Mouse (Mus musculus) A20 (cell line): ENCODE results near the gene Rgs12.
A peak's percentile ranks its signal among the peaks of the same experiment; 100 is the strongest.

Experiments used
- DNase-seq: peaks from one replicate; pipeline ENCODE4 v3.0.0-alpha.2; 2011; ENCODE audit warnings: low read depth, low spot score

Gene Rgs12

DNA sequence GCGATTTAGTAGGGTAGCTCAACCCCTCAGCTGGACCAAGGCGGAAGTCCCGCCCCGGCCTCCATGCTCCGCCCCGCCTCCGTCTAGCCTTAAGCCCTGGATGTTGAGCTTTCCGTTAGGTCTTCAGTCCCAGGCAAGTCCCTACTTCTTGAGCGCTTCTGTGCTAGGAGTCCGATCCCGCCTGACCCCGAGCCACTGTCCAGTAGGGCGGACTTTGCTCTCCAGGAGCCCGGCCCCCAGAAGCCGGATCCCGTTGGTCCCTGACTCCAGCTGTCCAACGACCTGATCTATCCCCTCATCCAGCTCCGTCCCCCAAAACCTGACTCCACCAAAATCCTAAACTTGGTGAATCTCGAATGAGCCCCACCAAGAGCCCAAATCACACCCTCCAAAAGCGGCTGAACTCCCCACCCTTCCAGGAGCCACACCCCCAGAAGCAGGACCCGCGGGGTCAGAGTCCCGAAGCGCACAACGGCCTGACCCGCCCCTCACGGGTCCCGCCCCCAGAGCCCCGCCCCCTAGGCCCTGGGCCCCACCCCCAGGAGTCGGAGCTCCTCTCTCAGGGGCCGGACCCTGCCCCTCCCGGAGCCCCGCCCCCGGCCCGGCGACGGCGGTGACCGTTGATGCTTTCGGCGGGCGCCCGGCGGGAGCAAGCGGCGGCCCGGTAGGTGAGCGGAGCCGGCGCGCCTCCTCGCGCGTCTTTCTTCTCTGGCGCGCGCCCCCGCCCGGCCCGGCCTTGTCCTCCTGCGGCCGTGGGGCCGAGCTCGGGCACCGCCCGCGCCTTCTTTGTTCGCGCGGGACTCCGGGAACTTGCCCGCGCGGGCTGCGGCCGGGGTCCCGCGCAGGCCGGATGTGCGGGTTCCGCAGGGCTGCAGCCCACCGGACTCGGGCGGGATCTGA, at the start of gene Rgs12:
Gene Rgs12 (plus strand): TSS at position 585 of the 900 bp plus-strand sequence.
- DNase-seq, result peak; percentile 87

DNA sequence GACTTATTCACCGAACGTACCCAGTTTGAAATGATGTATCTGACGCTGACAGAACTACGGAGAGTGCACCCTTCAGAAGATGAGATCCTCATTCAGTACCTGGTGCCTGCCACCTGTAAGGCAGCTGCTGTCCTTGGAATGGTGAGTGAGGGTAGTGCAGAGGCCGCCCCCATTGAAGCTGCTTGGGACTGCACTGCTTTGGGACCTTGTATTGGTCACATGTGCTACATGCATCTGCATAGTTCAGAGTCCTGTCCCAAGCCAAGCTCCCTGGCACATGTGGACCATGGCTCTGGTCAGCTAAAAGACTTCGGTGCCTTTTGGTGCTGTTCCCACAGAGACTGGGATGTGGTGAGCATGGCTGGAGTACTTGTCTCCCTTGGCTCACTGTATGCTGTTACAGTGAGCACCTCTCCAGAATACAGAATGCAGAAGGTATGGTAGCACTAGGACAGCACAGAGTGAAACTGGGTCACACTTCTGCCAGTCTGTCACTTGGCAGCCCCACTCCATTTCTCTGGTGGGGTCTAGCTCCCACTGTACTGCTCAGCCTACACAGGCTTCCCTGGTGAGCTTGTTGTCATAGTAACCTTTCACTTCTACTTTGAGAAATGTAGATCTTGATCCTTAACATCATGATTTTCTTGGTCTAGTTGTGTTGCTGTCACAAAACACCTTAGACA, 49.3 kb upstream of the Rgs12 start:
- no peak for DNase-seq

DNA sequence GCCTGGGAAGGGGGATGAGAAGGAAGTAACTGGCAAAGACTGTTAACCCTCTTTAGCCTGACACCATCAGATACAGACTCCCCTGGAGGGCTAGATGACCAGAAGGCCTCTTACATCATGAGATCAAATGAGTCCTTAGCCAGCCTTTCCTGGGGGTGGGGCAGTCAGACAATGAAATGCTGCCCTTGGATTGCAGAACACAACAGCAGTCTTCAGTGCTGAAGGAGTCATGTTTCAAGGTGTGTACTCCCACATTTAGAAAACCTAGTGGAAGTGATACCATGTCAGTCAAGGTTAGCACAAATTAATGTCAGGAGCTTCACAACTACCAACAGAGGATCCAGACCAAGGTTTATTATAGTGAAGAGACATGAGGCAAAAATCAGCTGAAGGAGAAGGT, 46.9 kb upstream of the Rgs12 start:
- no peak for DNase-seq

DNA sequence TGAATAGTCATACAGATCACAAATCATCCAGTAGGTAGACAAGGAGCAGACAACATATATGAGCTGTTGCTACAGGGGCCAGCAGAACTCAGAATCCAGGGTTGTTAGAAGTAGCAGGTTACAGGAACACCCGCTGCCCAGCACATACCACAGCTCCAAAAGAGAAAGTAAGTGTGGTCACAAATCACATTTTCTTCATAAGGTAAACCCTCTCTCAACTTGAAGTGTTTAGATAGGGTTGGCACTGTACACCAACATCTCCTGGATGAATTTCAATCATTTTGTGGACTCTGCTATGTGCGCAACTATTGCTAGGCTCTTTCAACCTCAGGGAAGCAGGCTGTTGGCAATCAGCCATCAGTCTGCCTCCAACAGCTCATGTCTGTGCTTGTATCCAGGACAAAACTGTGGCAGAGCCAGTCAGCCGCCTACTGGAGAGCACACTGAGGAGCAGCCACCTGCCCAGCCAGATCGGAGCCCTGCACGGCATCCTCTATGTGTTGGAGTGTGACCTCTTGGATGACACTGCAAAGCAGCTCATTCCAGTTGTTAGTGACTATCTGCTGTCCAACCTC, 46.3 kb upstream of the Rgs12 start:
- DNase-seq, result no peak

DNA sequence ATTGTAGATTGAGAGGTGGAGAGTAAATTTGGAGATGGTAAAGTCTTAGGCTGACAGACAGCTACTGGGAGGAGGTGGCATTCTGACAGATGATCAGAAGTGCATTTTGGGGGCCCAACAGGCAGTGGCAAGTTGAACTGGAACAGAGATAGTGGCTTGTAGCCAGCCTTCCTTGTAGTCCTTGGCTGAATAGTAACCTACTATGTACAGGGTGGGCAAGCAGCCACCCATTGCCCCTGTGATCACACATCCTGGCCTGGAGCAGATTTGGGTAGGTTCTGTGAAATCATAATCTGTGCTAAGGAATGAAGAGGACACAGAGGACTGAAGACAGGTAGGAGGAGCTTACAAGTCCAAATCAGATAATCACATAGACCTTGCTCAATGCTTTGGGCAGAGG, 44.8 kb upstream of the Rgs12 start:
- DNase-seq, result no peak

DNA sequence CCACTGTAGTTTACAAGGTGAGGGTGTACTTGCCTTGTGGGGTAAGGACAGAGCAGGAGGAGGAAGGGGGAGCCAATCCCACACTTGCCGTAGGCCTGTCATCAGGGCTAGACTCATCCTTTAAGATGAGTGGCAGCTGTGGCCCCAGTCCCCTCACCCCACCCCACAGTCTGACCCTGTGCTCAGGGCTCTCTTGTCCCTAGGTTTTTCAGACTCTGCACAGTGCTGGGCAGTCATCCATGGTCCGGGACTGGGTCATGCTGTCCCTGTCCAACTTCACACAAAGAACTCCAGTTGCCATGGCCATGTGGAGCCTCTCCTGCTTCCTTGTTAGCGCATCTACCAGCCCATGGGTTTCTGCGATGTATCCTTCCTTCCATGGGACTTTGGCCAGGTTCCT, 42.0 kb upstream of the Rgs12 start:
- DNase-seq, result no peak

DNA sequence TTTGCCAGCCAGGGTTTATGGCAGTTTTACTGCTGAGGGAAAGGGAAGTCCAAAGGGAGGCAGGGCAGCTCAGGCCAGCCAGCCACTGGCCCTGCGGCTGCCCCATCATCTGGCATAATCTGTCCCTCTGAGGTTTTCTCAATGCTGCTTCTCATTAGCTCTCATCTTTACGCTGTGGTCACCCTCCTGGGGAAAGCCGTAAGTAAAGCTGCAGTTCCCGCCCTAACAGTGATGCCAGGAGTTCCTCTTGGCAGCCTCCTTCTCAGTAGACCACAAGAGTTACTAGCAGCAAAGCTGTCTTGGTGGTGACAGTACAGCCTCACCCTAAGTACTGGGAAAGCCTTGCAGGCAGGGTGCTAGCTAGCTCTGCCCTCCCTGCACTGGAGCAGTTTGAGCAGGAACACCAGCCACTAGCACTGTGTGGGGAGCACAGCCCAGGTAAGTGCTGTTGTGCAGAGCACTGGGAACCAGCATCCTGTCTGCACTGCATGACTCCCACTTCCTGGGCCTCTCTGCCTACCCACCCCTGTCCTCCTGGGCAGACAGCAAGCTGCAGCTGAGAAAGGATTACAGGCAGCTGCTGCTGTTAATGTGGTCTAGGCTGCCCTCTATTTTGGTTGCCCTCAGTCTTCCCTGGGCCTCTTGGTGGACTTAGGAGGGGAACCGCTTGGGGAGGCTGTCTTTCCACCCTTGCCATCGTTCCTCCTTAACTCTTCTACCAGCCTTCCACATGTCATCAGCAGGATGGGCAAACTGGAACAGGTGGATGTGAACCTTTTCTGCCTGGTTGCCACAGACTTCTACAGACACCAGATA, 41.1 kb upstream of the Rgs12 start, which contains the start of gene Msantd1:
Gene Msantd1 (plus strand): TSS at position 103 of the 816 bp plus-strand sequence.
- no peak for DNase-seq

DNA sequence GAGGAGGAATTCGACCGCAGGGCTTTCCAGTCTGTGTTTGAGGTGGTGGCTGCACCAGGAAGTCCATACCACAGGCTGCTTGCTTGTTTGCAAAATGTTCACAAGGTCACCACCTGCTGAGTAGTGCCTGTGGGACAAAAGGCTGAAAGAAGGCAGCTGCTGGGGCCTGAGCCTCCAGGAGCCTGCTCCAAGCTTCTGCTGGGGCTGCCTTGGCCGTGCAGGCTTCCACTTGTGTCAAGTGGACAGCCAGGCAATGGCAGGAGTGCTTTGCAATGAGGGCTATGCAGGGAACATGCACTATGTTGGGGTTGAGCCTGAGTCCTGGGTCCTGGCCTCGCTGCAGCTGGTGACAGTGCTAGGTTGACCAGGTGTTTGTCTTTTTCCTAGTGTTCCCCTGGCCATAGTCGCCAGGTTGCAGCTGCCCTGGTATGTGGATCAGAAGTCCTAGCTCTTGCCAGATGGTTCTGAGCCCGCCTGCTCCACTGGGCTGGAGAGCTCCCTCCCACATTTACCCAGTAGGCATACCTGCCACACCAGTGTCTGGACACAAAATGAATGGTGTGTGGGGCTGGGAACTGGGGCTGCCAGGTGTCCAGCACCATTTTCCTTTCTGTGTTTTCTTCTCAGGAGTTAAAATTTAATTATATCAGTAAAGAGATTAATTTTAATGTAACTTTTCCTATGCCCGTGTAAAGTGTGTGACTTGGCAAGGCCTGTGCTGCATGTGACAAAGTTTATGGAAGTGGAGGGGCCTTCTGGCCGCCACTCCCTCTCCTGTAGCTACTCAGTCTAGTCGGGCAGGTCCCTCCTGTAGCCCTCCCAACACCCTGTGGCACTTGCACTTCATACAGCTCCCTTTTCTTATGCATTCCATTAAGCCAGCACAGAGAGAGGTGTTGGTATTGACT, 40.3 kb upstream of the Rgs12 start:
- DNase-seq, result no peak

DNA sequence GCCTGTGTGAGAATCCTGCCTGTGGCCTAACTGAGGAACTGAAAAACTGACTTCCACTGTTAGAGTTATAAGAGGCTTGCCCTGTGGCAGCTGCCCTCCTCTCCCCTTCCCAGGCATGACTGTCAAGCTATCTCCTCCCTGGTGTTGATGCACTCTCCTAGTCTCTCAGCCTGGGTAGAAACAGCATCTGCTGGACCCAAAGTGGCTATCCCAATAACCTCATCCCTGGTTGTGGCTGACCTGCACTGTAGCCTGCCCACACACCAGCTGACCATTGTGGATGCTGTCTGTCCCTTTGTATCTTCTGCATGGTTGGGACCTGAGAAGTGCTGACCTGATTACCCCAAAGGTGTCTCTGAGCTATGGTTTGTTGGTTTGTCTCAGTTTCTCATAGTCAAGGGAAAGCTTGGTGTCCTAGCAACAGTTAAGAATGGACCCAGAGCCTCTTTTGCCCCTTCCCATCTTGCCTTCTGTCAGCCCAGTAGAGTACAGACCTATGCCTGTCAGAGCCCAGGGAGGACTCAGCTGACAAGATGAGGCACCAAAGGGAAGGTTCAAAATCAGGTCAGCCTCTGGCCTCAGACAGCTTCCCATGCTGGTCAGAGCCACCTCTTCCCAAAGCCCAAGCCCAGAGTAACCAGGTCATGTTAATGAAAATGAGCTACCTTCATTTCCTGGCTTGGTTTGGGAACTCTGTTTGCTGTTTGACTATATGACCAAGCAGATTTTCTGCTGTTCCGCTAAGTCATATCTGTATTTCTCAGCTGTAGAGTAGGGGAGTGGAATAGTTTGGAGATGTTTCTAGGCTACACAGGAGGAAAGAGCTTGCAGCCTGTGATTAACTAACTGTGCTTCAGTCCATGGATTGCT, 39.4 kb upstream of the Rgs12 start:
- no peak for DNase-seq

DNA sequence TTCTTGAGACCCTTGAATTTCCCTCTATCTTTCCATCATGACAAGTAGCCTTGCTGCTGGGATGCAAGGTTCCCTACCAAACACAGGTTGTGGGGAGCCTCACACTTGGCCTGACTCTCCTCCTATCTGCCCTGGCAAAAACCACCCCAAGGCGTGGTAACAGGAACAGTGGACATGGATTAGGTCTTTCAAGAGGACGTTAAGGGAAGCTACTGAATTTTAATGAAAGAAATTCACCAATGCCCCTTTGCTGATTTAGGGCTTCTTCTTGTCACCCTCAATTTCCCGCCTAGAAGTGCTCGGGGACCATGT, 38.8 kb upstream of the Rgs12 start:
- DNase-seq, result no peak

DNA sequence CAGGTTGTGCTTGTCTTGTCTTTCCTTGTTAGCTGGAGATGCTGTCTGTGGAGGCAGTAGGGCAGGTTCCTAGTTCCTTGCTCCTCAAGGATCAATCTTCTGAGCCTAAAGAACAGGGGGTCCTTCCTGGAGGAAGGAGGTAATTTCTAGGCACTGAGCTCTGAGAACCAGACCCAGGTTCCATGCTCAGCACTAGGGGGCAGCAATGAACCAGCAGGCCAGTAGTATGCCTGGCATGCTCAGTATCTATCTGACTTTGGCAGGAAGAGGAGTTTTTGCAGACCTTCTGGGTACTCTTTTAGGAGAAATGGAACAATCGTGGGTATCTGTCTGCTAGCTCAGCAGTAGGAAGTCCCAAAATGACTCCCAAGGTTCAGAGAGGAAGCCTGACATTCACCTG, 33.4 kb upstream of the Rgs12 start:
- DNase-seq, result peak; percentile 58

DNA sequence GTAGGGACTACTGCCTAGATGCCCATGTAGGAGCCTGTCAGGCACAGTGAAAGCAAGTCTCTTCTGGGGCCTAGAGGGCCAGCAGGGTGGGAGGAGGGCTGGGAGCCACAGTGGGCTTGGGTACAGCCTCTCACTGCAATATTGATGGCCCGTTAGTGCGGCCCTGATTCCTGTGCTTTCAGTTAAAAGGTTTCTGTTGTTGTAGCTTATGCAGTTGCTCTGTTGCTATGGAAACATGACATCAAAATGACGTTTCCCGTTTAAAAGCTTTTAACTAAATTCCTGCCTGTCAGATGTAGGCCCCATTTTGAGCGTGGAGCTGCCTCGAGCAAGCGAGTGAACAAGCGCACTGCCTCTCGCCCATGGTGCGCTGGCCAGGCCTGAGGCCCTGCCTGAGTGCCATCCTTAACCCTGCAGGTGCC, 32.0 kb upstream of the Rgs12 start:
- DNase-seq, result no peak

DNA sequence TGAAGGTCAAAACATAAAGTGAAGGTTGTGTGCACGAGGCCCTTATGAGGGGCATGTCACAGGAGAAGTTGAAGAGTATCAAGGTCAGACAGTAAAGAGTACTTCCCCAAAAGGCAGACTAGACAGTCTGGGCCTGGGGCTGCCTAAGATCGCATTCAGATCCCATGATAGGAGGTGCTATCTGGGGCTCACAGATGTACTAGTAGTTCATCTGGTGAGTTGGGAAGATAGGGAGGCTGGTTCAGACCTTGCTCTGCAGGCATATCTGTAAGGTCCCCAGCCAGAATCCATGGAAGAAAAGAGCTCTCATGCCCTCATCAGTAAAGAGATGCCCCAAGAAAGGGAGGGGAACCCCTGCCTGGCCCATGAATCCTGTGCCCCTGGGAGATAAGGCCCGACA, 30.5 kb upstream of the Rgs12 start:
- no peak for DNase-seq

DNA sequence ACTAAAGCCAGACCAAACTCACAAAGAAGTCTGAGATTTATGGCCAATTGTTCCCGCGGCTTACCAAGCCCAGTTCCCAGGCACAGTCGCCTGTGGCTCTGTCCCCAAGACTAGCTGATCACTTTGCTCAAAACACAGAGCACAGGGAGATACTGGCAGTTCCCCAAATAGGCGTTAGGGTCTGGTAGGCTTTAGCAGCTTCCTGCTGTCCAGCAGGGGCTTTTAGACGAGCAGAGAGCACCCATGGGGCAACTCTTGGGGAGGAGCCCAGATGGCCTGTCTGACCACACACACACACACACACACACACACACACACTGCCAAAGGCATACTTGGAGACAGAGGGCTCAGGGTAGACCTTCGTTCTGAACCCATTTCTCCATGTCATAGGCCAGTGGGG, 26.7 kb upstream of the Rgs12 start:
- DNase-seq, result no peak

DNA sequence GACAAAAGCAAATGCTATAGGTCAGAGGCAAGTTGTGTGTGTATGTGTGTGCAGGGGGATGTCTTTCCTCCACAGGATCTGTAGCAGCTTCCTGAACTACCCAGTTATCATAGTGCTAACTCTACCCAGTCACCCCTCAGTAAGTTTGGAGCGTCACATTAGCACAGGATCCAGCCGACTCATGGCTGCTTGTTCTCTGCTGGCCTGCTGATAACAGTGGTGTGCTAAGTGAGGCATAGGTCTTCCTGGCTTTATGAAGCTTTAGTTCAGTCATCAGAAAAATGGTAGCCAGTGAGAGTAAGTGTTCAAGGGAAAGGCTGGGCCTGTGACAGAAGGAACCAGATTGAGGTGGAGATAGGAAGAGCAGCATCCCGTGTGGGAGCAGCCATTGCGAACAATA, 25.3 kb upstream of the Rgs12 start:
- DNase-seq, result no peak

DNA sequence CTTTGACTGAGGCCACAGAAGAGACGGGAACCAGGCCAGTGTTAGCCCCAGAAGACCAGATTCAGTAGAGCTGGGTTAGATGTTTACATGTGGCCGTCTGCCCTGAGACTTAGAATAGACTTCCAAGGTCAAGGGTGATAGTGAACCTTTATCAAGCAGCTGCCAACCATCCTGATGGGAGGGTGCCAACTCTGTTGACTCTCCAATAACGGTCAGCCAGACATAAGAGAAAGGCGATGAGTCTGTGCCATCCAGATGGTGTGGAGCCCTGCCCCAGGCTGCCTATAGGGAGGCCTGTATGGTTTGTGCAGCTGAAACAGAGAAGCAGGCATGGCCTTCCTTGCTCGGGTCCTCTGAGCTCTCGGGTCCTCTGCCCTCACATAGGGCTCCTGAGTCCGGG, 24.7 kb upstream of the Rgs12 start:
- DNase-seq, result no peak

DNA sequence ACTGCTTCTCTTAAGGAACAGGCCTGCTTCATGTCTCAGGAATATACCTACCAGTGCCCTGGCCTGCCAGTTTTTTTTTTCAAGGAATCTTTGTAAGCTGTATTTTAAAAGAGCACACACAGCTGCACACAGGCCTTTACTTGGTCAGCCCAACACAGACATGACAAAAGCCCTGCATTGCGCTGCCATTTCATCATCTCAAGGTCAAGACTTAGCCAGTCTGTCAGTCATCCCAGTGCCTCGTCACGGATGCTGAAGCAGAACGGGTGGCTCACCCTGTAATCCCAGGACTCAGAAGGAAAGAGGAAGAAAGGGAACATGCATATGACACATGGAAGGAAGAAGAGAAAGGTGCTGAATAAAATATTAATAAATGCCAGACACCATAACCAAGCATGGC, 21.6 kb upstream of the Rgs12 start:
- DNase-seq, result no peak

DNA sequence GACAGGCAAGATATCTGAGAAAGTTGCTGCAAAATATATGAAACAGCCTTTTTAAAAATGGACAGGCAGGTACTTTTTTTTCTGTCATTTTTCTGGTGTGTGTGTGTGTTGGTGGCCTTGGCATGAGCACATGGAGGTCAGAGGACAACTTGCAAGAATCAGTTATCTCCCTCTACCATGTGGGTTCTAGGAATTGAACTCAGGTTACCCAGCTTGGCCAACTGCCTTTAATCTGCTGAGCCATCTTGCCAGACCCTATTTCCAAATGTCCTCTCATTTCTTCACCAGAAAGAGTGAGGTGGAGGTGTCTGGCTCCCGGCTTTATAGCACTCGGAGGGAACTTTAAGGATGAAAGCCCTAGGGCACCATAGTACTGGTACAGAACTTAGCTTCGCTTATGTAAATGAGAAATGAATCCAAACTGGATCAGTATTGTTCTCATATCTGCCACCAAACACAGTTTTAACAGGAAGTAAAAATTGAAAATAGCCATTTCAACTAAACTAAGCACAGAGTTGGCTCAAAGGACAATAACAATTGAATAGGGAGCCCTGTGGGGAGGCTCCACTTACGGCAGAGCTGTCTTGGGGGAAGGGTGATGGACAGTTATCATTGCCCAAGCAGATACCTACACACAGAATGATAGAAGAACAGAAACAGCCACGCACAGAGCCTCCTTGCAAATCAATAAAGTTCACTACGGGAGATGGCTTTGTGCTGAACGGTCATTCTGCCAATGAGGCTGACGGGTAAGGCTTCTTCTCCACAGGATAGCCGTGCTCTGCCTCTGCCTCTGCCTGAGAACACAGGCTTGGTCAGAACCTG, 18.9 kb upstream of the Rgs12 start:
- no peak for DNase-seq

DNA sequence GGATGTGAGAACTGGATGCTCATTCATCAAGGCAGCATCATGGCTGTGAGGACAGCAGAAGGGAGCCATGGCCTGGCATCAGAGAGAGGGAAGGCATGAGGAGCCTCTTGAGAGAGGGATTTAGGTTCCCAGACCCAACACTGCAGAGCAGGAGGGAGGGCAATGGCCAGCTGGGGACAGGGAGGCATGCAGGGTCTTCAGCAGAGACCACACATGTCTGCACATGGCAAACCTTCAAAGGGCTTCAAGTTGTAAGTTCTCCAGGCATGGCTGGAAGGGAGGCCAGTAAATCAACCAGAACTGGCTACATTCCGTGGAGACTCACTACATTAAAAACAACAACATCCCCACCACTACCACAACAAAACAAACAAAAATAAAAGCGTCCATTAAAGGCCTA, 18.2 kb upstream of the Rgs12 start:
- no peak for DNase-seq
